Mouse (Mus musculus): ENCODE measurements around the gene Ccl8. TPM values are rescaled to one million over a fixed set of nuclear protein-coding genes. Genes with fewer than 3 reads are reported as not detected.

Gene Ccl8
- polyA plus RNA-seq, 1 experiment from 2014 or later, result 0.25 TPM

DNA sequence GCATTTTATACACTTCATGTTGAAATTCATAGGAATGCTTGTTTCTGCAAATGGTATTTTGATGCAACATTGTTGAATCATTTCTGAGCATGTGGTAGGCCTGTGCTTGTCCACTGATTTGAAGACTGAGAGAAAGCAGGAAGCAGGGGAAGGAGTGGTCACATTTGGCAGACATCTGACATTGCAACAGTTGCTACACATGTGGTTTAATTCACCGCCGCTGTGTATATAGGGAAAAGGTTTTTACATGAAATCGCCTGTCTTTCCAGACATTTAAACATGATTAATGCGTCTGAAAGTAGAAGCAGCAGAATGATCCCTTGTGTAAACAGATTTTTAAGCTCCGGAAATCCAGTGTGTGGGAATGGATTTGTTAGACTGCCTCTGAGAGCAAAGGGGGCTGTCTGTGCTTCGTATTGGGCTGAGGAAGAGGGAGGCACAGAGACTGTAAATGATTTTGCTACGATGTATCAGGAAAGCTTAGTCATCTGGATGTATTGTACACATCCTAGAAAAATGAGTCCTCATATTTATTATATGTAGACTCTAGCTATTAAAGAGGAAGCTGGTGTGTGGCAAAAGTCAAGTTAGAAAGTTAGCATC is 24.6 kb downstream of the Ccl8 start:
- no peak overlapping the region for H3K27ac ChIP-seq (ENCODE audit: low read length)
- 22% methylated on average over 7 of the region's 7 CpGs for WGBS
- peak; percentile 96 for ATAC-seq

DNA sequence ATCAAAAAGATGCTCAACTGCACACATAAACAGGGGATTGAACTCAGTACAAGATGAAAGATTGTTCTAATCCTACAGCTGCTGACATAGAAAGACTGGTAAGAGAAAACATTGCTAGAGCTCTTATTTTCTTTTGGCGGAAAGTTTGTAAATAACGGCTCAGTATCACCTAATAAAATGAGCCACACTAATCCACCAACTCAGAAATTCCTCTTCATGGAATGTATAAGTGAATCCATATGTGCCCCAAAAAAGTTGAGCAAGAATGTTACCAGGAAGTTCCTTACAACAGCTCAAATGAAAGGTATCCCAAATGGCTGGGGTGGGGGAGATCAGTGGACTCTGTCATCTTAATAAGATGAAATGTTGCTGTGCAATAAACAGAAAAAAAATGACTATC is 44.1 kb downstream of the Ccl8 start:
- Histone ChIP-seq H3K9ac (replicated peaks; ENCODE audit: low read depth) (no peak overlapping the region), H3K36me3 (ENCODE audit: insufficient read depth, low read length) (no peaks in the 10 kb centered on the region), H3K4me2 (replicated peaks; ENCODE audit: low read depth, low read length) (no peak overlapping the region), H3K27me3 (replicated peaks; ENCODE audit: insufficient read depth, low read length) (no peaks in the 10 kb centered on the region), H3K4me3 (ENCODE audit: low read depth, low read length) (no peak overlapping the region), H3K4me1 (ENCODE audit: insufficient read depth, low read depth, low read length) (no peaks in the 10 kb centered on the region), H3K27ac (ENCODE audit: low read length) (no peak overlapping the region), H3K9me3 (ENCODE audit: low read length) (no peaks in the 10 kb centered on the region)
- 77% methylated on average over 2 of the region's 2 CpGs for WGBS
- peak; percentile 29 for DNase-seq (ENCODE audit: low spot score)
- no peak for ATAC-seq
- no peak for TF ChIP-seq CTCF (IDR thresholded peaks at IDR 0.05)
- no peak for TF ChIP-seq EP300 (IDR thresholded peaks at IDR 0.05)

More for the DNA sequence above, 24.6 kb downstream of the Ccl8 start:
- Histone ChIP-seq H3K4me2 (replicated peaks; ENCODE audit: low read depth, low read length) (no peak overlapping the region), H3K27me3 (replicated peaks; ENCODE audit: insufficient read depth, low read length) (no peaks in the 10 kb centered on the region), H3K9me3 (ENCODE audit: low read length) (no peaks in the 10 kb centered on the region), H3K4me3 (ENCODE audit: low read depth, low read length) (no peak overlapping the region), H3K9ac (replicated peaks; ENCODE audit: low read depth) (no peak overlapping the region), H3K4me1 (ENCODE audit: insufficient read depth, low read depth, low read length) (no peaks in the 10 kb centered on the region), H3K36me3 (ENCODE audit: insufficient read depth, low read length) (no peaks in the 10 kb centered on the region)
- TF ChIP-seq EP300 (IDR thresholded peaks at IDR 0.05), result 0 out of 2 replicates have a peak, but pooled peaks have one; percentile 43
- no peak for TF ChIP-seq CTCF (IDR thresholded peaks at IDR 0.05)
- peak; percentile 94 for DNase-seq (ENCODE audit: low spot score)

DNA sequence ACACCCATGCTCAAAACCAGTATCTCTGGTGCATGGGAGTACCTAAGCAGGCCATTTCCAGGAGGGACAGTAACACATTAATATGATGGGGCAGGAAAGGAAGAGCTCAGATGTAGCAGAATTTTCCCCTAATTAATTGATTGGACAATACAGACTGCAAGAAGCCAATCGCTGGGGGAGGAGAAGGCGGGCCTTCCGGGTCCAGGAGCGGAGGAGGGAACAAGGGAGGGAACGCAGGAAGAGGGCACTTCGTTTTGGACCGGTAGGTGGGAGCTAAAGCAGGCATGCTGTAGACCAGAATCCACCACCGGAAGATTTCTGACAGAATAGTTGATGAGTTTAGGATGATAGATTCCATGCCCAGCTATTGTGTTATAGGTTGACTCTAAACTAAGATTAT is 48.3 kb downstream of the Ccl8 start:
- 63% methylated on average over 8 of the region's 8 CpGs for WGBS
- H3K36me3 ChIP-seq (ENCODE audit: insufficient read depth, low read length), result no peaks in the 10 kb centered on the region
- TF ChIP-seq EP300 (IDR thresholded peaks at IDR 0.05), result no peak
- TF ChIP-seq CTCF (IDR thresholded peaks at IDR 0.05), result no peak
- H3K4me3 ChIP-seq (ENCODE audit: low read depth, low read length), result no peak overlapping the region
- no peak overlapping the region for H3K4me2 ChIP-seq (replicated peaks; ENCODE audit: low read depth, low read length)
- H3K4me1 ChIP-seq (ENCODE audit: insufficient read depth, low read depth, low read length), result no peaks in the 10 kb centered on the region
- no peak overlapping the region for H3K9ac ChIP-seq (replicated peaks; ENCODE audit: low read depth)
- DNase-seq (ENCODE audit: low spot score) (no peak), ATAC-seq (no peak)
- no peak overlapping the region for H3K27ac ChIP-seq (ENCODE audit: low read length)
- H3K27me3 ChIP-seq (replicated peaks; ENCODE audit: insufficient read depth, low read length), result no peaks in the 10 kb centered on the region
- no peaks in the 10 kb centered on the region for H3K9me3 ChIP-seq (ENCODE audit: low read length)

Other genes with a start within 250 kb of the Ccl8 start
- 0.05 and 0.06 TPM in 2 replicates for gene Asic2, start 146.7 kb upstream of the Ccl8 start, polyA plus RNA-seq (2015; fragmentation: Nextera tagmentation; extraction: Ambion mirVana)
- 3.4 and 12.1 TPM in 2 replicates for gene Ccl2, start 79.6 kb upstream of the Ccl8 start, polyA plus RNA-seq (2015; fragmentation: Nextera tagmentation; extraction: Ambion mirVana)
- not detected in 2 replicates for gene Gm17268, start 76.6 kb upstream of the Ccl8 start, polyA plus RNA-seq (2015; fragmentation: Nextera tagmentation; extraction: Ambion mirVana)
- gene Ccl7, start 69.5 kb upstream of the Ccl8 start, polyA plus RNA-seq (2015; fragmentation: Nextera tagmentation; extraction: Ambion mirVana), result 3.4 and 8.1 TPM in 2 replicates
- gene Ccl11, start 57.4 kb upstream of the Ccl8 start, polyA plus RNA-seq (2015; fragmentation: Nextera tagmentation; extraction: Ambion mirVana), result 26.6 and 31.3 TPM in 2 replicates
- gene Ccl12, start 13.3 kb upstream of the Ccl8 start, polyA plus RNA-seq (2015; fragmentation: Nextera tagmentation; extraction: Ambion mirVana), result 12.9 and 23.0 TPM in 2 replicates
- not detected in 2 replicates for gene Ccl1, start 190.5 kb downstream of the Ccl8 start, polyA plus RNA-seq (2015; fragmentation: Nextera tagmentation; extraction: Ambion mirVana)